Mouse (Mus musculus) kidney, postnatal 0 days (tissue): ENCODE data around the gene Syndig1. TPM values are rescaled to one million over a fixed set of nuclear protein-coding genes. Genes with fewer than 3 reads are reported as not detected.

ENCODE experiments used
- ATAC-seq: fragments of 200-750 bp; cut with Nextera tagmentation; replicated peaks from 2 replicates; pipeline ENCODE4 v1.8.0; 2017; ENCODE audit warnings: low read depth, moderate number of reproducible peaks, moderate TSS enrichment, moderate library complexity; ENCODE audit not compliant: low FRiP score
- DNase-seq: peaks from one replicate; pipeline ENCODE4 v3.0.0-alpha.2; 2016; ENCODE audit warnings: low spot score
- H3K27ac ChIP-seq: fragments of 300-500 bp; sonication (generic); 2 replicates; pipeline ENCODE4 v1.5.1; 2014; ENCODE audit warnings: mild to moderate bottlenecking
- H3K27me3 ChIP-seq: fragments of 300-500 bp; sonication (generic); 2 replicates; pipeline ENCODE4 v1.6.1; 2014; ENCODE audit warnings: low read length, mixed read lengths; ENCODE audit not compliant: insufficient read depth
- H3K36me3 ChIP-seq: fragments of 300-500 bp; sonication (generic); 2 replicates; pipeline ENCODE4 v1.6.1; 2014; ENCODE audit warnings: low read length, mixed read lengths; ENCODE audit not compliant: insufficient read depth
- H3K4me1 ChIP-seq: fragments of 300-500 bp; sonication (generic); replicated peaks from 2 replicates; pipeline ENCODE4 v1.6.1; 2014; ENCODE audit warnings: antibody characterized with exemption, low read length, mixed read lengths; ENCODE audit not compliant: insufficient read depth
- H3K4me2 ChIP-seq: fragments of 300-500 bp; sonication (generic); 2 replicates; pipeline ENCODE4 v1.6.1; 2014; ENCODE audit warnings: mild to moderate bottlenecking, low read length, moderate library complexity, mixed read lengths
- H3K4me3 ChIP-seq: fragments of 300-500 bp; sonication (generic); replicated peaks from 2 replicates; pipeline ENCODE4 v1.5.1; 2014; ENCODE audit warnings: low read depth, low read length
- H3K9ac ChIP-seq: fragments of 300-500 bp; sonication (generic); 2 replicates; pipeline ENCODE4 v1.6.1; 2014; ENCODE audit warnings: low read depth, low read length
- H3K9me3 ChIP-seq: fragments of 300-500 bp; sonication (generic); replicated peaks from 2 replicates; pipeline ENCODE4 v1.6.1; 2016; ENCODE audit warnings: low read length, inconsistent platforms, mixed read lengths
- CTCF ChIP-seq: IDR thresholded peaks from 2 replicates; pipeline ENCODE4 v1.5.1; 2016; ENCODE audit warnings: antibody characterized with exemption, low read depth, mild to moderate bottlenecking, moderate library complexity
- WGBS: fragments of 180-500 bp; shearing (Covaris S2); extraction: QIAGEN DNeasy Blood & Tissue Kit; methylation state at CpG from one replicate; pipeline ENCODE4 v1.1.7; 2014; 5-methylcytosine and 5-hydroxymethylcytosine counted together
- polyA plus RNA-seq: library from polyadenylated mRNA; unstranded; fragments of >200 nt; fragmentation: Nextera tagmentation; extraction: Ambion mirVana; gene quantifications from 2 replicates; pipeline ENCODE4 v1.2.1, GENCODE M21; 2015

Gene Syndig1
- 2.7 and 2.8 TPM in 2 replicates for polyA plus RNA-seq

GRCm38 (mm10) chr2:149828911-149829310, at the start of gene Syndig1:
Gene Syndig1, plus strand, starts transcription at chr2:149829211.
- Histone ChIP-seq H3K27me3 (peaks cover 24% of the 10 kb centered on the region), H3K4me1 (no peaks in the 10 kb centered on the region), H3K9me3 (no peaks in the 10 kb centered on the region), H3K4me2 (peak within 1 kb of the TSS; percentile 70), H3K4me3 (peak within 1 kb of the TSS; percentile 43), H3K9ac (no peak within 1 kb of the TSS), H3K36me3 (no peaks in the 10 kb centered on the region), H3K27ac (no peak within 1 kb of the TSS)
- DNase-seq: no peak
- no peak for TF ChIP-seq CTCF
- ATAC-seq: no peak
- whole genome bisulfite sequencing: 75% methylated on average over 2 of the region's 2 CpGs

GRCm38 (mm10) chr2:149798613-149799012, 30.4 kb upstream of the Syndig1 start:
- no peak for TF ChIP-seq CTCF
- no peak for DNase-seq
- H3K4me2 ChIP-seq: no peak overlapping the region
- no peaks in the 10 kb centered on the region for H3K27me3 ChIP-seq
- H3K36me3 ChIP-seq: no peaks in the 10 kb centered on the region
- H3K4me1 ChIP-seq: no peaks in the 10 kb centered on the region
- no peak overlapping the region for H3K9ac ChIP-seq
- ATAC-seq: 0 out of 2 replicates have a peak, but pooled peaks have one; percentile 46
- H3K27ac ChIP-seq: no peak overlapping the region
- H3K4me3 ChIP-seq: no peak overlapping the region
- no peaks in the 10 kb centered on the region for H3K9me3 ChIP-seq
- WGBS: 22% methylated on average over 3 of the region's 3 CpGs

- no peak for TF ChIP-seq CTCF
- Histone ChIP-seq H3K27me3 (no peaks in the 10 kb centered on the region), H3K4me3 (no peak overlapping the region), H3K4me2 (no peak overlapping the region), H3K9me3 (no peaks in the 10 kb centered on the region), H3K4me1 (no peaks in the 10 kb centered on the region), H3K27ac (no peak overlapping the region), H3K9ac (no peak overlapping the region), H3K36me3 (no peaks in the 10 kb centered on the region)
- 76% methylated on average over 3 of the region's 3 CpGs for WGBS
- ATAC-seq: no peak
- no peak for DNase-seq
These were observed 24.3 kb upstream of the Syndig1 start for GRCm38 (mm10) chr2:149804599-149805140.

GRCm38 (mm10) chr2:149805256-149805655, 23.8 kb upstream of the Syndig1 start:
- Histone ChIP-seq H3K4me2 (no peak overlapping the region), H3K4me3 (no peak overlapping the region), H3K9ac (no peak overlapping the region), H3K27ac (no peak overlapping the region), H3K9me3 (no peaks in the 10 kb centered on the region), H3K27me3 (no peaks in the 10 kb centered on the region), H3K4me1 (no peaks in the 10 kb centered on the region), H3K36me3 (no peaks in the 10 kb centered on the region)
- 95% methylated on average over 2 of the region's 2 CpGs for WGBS
- TF ChIP-seq CTCF: no peak
- DNase-seq: no peak
- no peak for ATAC-seq

GRCm38 (mm10) chr2:149812899-149813298, 16.1 kb upstream of the Syndig1 start:
- ATAC-seq (no peak), DNase-seq (no peak)
- no peaks in the 10 kb centered on the region for H3K9me3 ChIP-seq
- no peak for TF ChIP-seq CTCF
- H3K4me1 ChIP-seq: no peaks in the 10 kb centered on the region
- H3K4me2 ChIP-seq: no peak overlapping the region
- H3K9ac ChIP-seq: no peak overlapping the region
- WGBS: 85% methylated on average over 2 of the region's 2 CpGs
- no peaks in the 10 kb centered on the region for H3K27me3 ChIP-seq
- no peak overlapping the region for H3K27ac ChIP-seq
- no peak overlapping the region for H3K4me3 ChIP-seq
- H3K36me3 ChIP-seq: no peaks in the 10 kb centered on the region

- TF ChIP-seq CTCF: no peak
- Histone ChIP-seq H3K9me3 (no peaks in the 10 kb centered on the region), H3K4me2 (no peak overlapping the region), H3K9ac (no peak overlapping the region), H3K4me1 (no peaks in the 10 kb centered on the region), H3K4me3 (no peak overlapping the region), H3K27me3 (no peaks in the 10 kb centered on the region), H3K36me3 (no peaks in the 10 kb centered on the region), H3K27ac (no peak overlapping the region)
- DNase-seq (no peak), ATAC-seq (no peak)
- WGBS: 58% methylated on average over 3 of the region's 3 CpGs
These were observed 10.6 kb upstream of the Syndig1 start for GRCm38 (mm10) chr2:149818395-149818794.

GRCm38 (mm10) chr2:149819751-149820150, 9.3 kb upstream of the Syndig1 start:
- no peak overlapping the region for H3K27ac ChIP-seq
- no peak for TF ChIP-seq CTCF
- no peak overlapping the region for H3K4me3 ChIP-seq
- H3K4me1 ChIP-seq: no peaks in the 10 kb centered on the region
- H3K9me3 ChIP-seq: no peaks in the 10 kb centered on the region
- no peaks in the 10 kb centered on the region for H3K36me3 ChIP-seq
- no peak overlapping the region for H3K4me2 ChIP-seq
- H3K27me3 ChIP-seq: no peaks in the 10 kb centered on the region
- ATAC-seq (no peak), DNase-seq (no peak)
- no peak overlapping the region for H3K9ac ChIP-seq
- WGBS: 91% methylated on average over 3 of the region's 3 CpGs
